Mouse (Mus musculus): ENCODE data around the gene Cdkn2d. TPM values are rescaled to one million over a fixed set of nuclear protein-coding genes. Genes with fewer than 3 reads are reported as not detected.
A peak's percentile ranks its signal among the peaks of the same experiment; 100 is the strongest.

The Cdkn2d gene
- polyA plus RNA-seq, 1 experiment from 2014 or later = 51.5 TPM

- no peaks in the 10 kb centered on the region for H3K9me3 ChIP-seq (replicated peaks; ENCODE audit: control insufficient read depth, low read length)
- H3K4me2 ChIP-seq (ENCODE audit: low read depth, low read length) = peak overlapping the region; percentile 73
- H3K9ac ChIP-seq (ENCODE audit: low read length) = peak overlapping the region; percentile 61
- H3K27me3 ChIP-seq (ENCODE audit: control insufficient read depth, insufficient read depth, low read length) = no peaks in the 10 kb centered on the region
- peaks cover 27% of the 10 kb centered on the region for H3K4me1 ChIP-seq (ENCODE audit: control insufficient read depth, insufficient read depth, low read length)
- peaks cover 4% of the 10 kb centered on the region; the same call in 1 of the 2 replicates for H3K36me3 ChIP-seq (ENCODE audit: control insufficient read depth, insufficient read depth, low read length)
- H3K27ac ChIP-seq (ENCODE audit: low read length) = peak overlapping the region; percentile 89
- no peak for ATAC-seq (ENCODE audit: insufficient read depth, low FRiP score)
- H3K4me3 ChIP-seq (replicated peaks; ENCODE audit: low read length) = peak overlapping the region; percentile 77
- WGBS = 68% methylated on average over 13 of the region's 13 CpGs
Measured at GRCm38 (mm10) chr9:21288404-21289336, 2.5 kb downstream of the Cdkn2d start.

GRCm38 (mm10) chr9:21287571-21288402, 3.4 kb downstream of the Cdkn2d start, which contains the start of gene Kri1:
Kri1 (minus strand) TSS chr9:21287969.
- H3K9me3 ChIP-seq (replicated peaks; ENCODE audit: control insufficient read depth, low read length) = no peaks in the 10 kb centered on the region
- H3K27me3 ChIP-seq (ENCODE audit: control insufficient read depth, insufficient read depth, low read length) = no peaks in the 10 kb centered on the region
- peak within 1 kb of the TSS; percentile 80 for H3K9ac ChIP-seq (ENCODE audit: low read length)
- peaks cover 5% of the 10 kb centered on the region; the same call in 1 of the 2 replicates for H3K36me3 ChIP-seq (ENCODE audit: control insufficient read depth, insufficient read depth, low read length)
- peak within 1 kb of the TSS; percentile 90 for H3K27ac ChIP-seq (ENCODE audit: low read length)
- peak within 1 kb of the TSS; percentile 77 for H3K4me3 ChIP-seq (replicated peaks; ENCODE audit: low read length)
- under 1% methylated on average over 59 of the region's 59 CpGs for WGBS
- ATAC-seq (ENCODE audit: insufficient read depth, low FRiP score) = peak; percentile 82
- peak within 1 kb of the TSS; percentile 73 for H3K4me2 ChIP-seq (ENCODE audit: low read depth, low read length)
- peaks cover 27% of the 10 kb centered on the region for H3K4me1 ChIP-seq (ENCODE audit: control insufficient read depth, insufficient read depth, low read length)

GRCm38 (mm10) chr9:21286753-21287152, 4.5 kb downstream of the Cdkn2d start:
- Histone ChIP-seq H3K27ac (ENCODE audit: low read length) (no peak overlapping the region), H3K9me3 (replicated peaks; ENCODE audit: control insufficient read depth, low read length) (no peaks in the 10 kb centered on the region), H3K4me1 (ENCODE audit: control insufficient read depth, insufficient read depth, low read length) (peaks cover 27% of the 10 kb centered on the region), H3K9ac (ENCODE audit: low read length) (peak overlapping the region; percentile 80), H3K36me3 (ENCODE audit: control insufficient read depth, insufficient read depth, low read length) (peaks cover 5% of the 10 kb centered on the region; the same call in 1 of the 2 replicates), H3K4me3 (replicated peaks; ENCODE audit: low read length) (peak overlapping the region; percentile 77), H3K27me3 (ENCODE audit: control insufficient read depth, insufficient read depth, low read length) (no peaks in the 10 kb centered on the region), H3K4me2 (ENCODE audit: low read depth, low read length) (peak overlapping the region; percentile 58)
- ATAC-seq (ENCODE audit: insufficient read depth, low FRiP score) = no peak
- WGBS = 61% methylated on average over 3 of the region's 3 CpGs

- 79% methylated on average over 3 of the region's 3 CpGs for WGBS
- ATAC-seq (ENCODE audit: insufficient read depth, low FRiP score) = no peak
- no peak overlapping the region for H3K4me3 ChIP-seq (replicated peaks; ENCODE audit: low read length)
Measured at GRCm38 (mm10) chr9:21283994-21284393, 7.2 kb downstream of the Cdkn2d start.

GRCm38 (mm10) chr9:21283591-21283990, 7.6 kb downstream of the Cdkn2d start:
- H3K36me3 ChIP-seq (ENCODE audit: control insufficient read depth, insufficient read depth, low read length) = peaks cover 18% of the 10 kb centered on the region
- 89% methylated on average over 5 of the region's 5 CpGs for WGBS
- no peaks in the 10 kb centered on the region for H3K27me3 ChIP-seq (ENCODE audit: control insufficient read depth, insufficient read depth, low read length)
- no peak overlapping the region for H3K9ac ChIP-seq (ENCODE audit: low read length)
- ATAC-seq (ENCODE audit: insufficient read depth, low FRiP score) = no peak
- H3K9me3 ChIP-seq (replicated peaks; ENCODE audit: control insufficient read depth, low read length) = no peaks in the 10 kb centered on the region
- H3K4me2 ChIP-seq (ENCODE audit: low read depth, low read length) = no peak overlapping the region
- no peak overlapping the region for H3K27ac ChIP-seq (ENCODE audit: low read length)
- peaks cover 14% of the 10 kb centered on the region for H3K4me1 ChIP-seq (ENCODE audit: control insufficient read depth, insufficient read depth, low read length)
- H3K4me3 ChIP-seq (replicated peaks; ENCODE audit: low read length) = no peak overlapping the region

More at GRCm38 (mm10) chr9:21283994-21284393, 7.2 kb downstream of the Cdkn2d start:
- no peak overlapping the region for H3K27ac ChIP-seq (ENCODE audit: low read length)
- no peaks in the 10 kb centered on the region for H3K27me3 ChIP-seq (ENCODE audit: control insufficient read depth, insufficient read depth, low read length)
- H3K9me3 ChIP-seq (replicated peaks; ENCODE audit: control insufficient read depth, low read length) = no peaks in the 10 kb centered on the region
- peaks cover 17% of the 10 kb centered on the region for H3K4me1 ChIP-seq (ENCODE audit: control insufficient read depth, insufficient read depth, low read length)
- H3K4me2 ChIP-seq (ENCODE audit: low read depth, low read length) = no peak overlapping the region
- H3K36me3 ChIP-seq (ENCODE audit: control insufficient read depth, insufficient read depth, low read length) = peaks cover 17% of the 10 kb centered on the region
- H3K9ac ChIP-seq (ENCODE audit: low read length) = no peak overlapping the region

GRCm38 (mm10) chr9:21277776-21278175, 13.4 kb downstream of the Cdkn2d start:
- Histone ChIP-seq H3K4me2 (ENCODE audit: low read depth, low read length) (no peak overlapping the region), H3K9ac (ENCODE audit: low read length) (no peak overlapping the region), H3K27me3 (ENCODE audit: control insufficient read depth, insufficient read depth, low read length) (no peaks in the 10 kb centered on the region), H3K27ac (ENCODE audit: low read length) (no peak overlapping the region), H3K9me3 (replicated peaks; ENCODE audit: control insufficient read depth, low read length) (no peaks in the 10 kb centered on the region), H3K36me3 (ENCODE audit: control insufficient read depth, insufficient read depth, low read length) (peaks cover 44% of the 10 kb centered on the region), H3K4me3 (replicated peaks; ENCODE audit: low read length) (no peak overlapping the region), H3K4me1 (ENCODE audit: control insufficient read depth, insufficient read depth, low read length) (no peaks in the 10 kb centered on the region)
- 89% methylated on average over 5 of the region's 5 CpGs for WGBS
- no peak for ATAC-seq (ENCODE audit: insufficient read depth, low FRiP score)

GRCm38 (mm10) chr9:21276307-21276706, 14.9 kb downstream of the Cdkn2d start:
- no peak overlapping the region for H3K27ac ChIP-seq (ENCODE audit: low read length)

GRCm38 (mm10) chr9:21275727-21276126, 15.5 kb downstream of the Cdkn2d start:
- Histone ChIP-seq H3K4me3 (replicated peaks; ENCODE audit: low read length) (no peak overlapping the region), H3K27me3 (ENCODE audit: control insufficient read depth, insufficient read depth, low read length) (no peaks in the 10 kb centered on the region), H3K9ac (ENCODE audit: low read length) (no peak overlapping the region), H3K27ac (ENCODE audit: low read length) (no peak overlapping the region), H3K9me3 (replicated peaks; ENCODE audit: control insufficient read depth, low read length) (no peaks in the 10 kb centered on the region), H3K4me2 (ENCODE audit: low read depth, low read length) (no peak overlapping the region), H3K36me3 (ENCODE audit: control insufficient read depth, insufficient read depth, low read length) (peaks cover 46% of the 10 kb centered on the region), H3K4me1 (ENCODE audit: control insufficient read depth, insufficient read depth, low read length) (no peaks in the 10 kb centered on the region)
- 86% methylated on average over 12 of the region's 12 CpGs for WGBS
- no peak for ATAC-seq (ENCODE audit: insufficient read depth, low FRiP score)

More at GRCm38 (mm10) chr9:21276307-21276706, 14.9 kb downstream of the Cdkn2d start:
- H3K9me3 ChIP-seq (replicated peaks; ENCODE audit: control insufficient read depth, low read length) = no peaks in the 10 kb centered on the region
- no peak overlapping the region for H3K4me3 ChIP-seq (replicated peaks; ENCODE audit: low read length)
- WGBS = 91% methylated on average over 8 of the region's 8 CpGs
- no peak overlapping the region for H3K4me2 ChIP-seq (ENCODE audit: low read depth, low read length)
- H3K27me3 ChIP-seq (ENCODE audit: control insufficient read depth, insufficient read depth, low read length) = no peaks in the 10 kb centered on the region
- no peaks in the 10 kb centered on the region for H3K4me1 ChIP-seq (ENCODE audit: control insufficient read depth, insufficient read depth, low read length)
- no peak overlapping the region for H3K9ac ChIP-seq (ENCODE audit: low read length)
- no peak; the same call in 1 of the 2 replicates for ATAC-seq (ENCODE audit: insufficient read depth, low FRiP score)
- H3K36me3 ChIP-seq (ENCODE audit: control insufficient read depth, insufficient read depth, low read length) = peaks cover 47% of the 10 kb centered on the region
